Mouse (Mus musculus): ENCODE results near the gene Lrit3.

Lrit3 gene

DNA sequence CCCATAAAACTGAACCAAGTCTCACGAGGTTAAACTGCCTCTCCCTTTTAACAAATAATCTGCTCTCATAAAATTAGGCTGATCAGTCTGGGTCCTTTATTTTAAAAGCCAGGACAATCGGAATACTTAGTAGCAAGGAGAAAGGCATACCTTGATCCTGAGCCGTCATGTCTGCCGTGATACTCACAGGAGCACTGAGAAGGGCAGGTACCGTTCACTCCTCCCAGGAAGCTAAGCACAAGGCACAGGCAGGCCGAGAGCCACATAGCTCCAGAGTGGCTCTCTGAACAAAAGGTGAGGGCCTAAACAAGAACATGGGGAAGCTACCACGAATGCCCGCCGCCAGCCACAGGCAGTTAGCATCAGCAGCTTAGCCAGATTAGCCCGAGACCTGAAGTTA is at the start of gene Lrit3:
TSS of gene Lrit3 (minus strand) at position 266 of the 400 bp plus-strand sequence.
- ATAC-seq (ENCODE audit: insufficient number of reproducible peaks, low FRiP score, low TSS enrichment), result no peak

DNA sequence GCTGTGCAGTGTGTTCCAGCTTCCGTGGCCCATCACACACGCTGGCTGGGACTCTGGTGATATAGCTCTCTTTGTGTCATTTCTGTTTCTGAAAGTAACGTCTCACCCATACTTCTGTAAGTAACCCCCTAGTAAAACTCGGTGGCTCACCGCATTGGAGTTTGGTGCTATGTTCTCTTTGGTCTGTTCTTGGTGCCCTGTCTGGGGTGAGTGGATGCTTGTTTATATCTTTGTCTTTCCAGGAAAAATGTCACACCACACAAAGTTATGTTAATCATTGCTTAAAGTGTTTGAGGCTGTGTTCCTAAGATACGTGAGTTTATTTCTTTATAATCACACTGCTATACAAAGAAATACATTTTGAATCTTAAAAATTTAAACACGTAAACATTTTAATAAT is 43.0 kb upstream of the Lrit3 start:
- no peak for ATAC-seq (ENCODE audit: insufficient number of reproducible peaks, low FRiP score, low TSS enrichment)

DNA sequence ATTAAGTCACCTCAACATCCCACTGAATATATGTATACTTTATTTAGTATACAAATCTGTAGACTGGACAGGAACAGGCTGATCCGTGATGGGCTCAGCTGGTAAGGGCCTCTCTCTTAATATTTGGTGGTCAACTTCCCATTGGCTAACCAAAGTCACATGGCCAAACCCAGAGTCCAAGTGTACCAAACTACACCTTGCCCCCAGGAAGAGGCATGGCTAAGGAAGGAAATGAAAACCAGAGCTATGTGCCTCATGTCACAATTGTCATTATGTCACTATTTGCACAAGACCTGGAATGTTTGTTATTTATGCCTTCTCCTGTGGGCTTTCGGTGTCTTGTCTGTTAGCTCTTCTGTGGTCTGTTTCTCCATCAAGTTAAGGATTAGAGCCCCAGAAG is 42.0 kb upstream of the Lrit3 start:
- ATAC-seq (ENCODE audit: insufficient number of reproducible peaks, low FRiP score, low TSS enrichment), result no peak

DNA sequence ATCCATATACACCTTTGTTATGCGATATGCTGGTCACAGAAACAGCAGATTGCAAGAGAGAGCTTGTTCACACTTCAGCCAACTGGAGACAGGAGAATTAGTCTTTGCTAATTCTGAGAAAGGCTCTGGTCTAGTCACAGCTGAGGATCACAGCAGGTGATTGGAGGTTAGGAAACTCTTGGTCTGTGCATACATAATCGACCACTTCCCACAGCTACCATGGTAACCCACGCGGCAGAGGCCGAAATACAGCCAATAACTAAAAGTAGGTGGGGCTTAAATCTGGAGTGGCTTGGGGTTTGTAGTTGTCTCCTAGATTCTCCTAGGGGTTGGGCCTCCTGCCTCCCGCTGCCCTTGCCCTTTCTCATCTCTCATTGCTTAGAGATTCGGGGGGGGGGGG is 34.2 kb upstream of the Lrit3 start:
- ATAC-seq (ENCODE audit: insufficient number of reproducible peaks, low FRiP score, low TSS enrichment), result no peak

DNA sequence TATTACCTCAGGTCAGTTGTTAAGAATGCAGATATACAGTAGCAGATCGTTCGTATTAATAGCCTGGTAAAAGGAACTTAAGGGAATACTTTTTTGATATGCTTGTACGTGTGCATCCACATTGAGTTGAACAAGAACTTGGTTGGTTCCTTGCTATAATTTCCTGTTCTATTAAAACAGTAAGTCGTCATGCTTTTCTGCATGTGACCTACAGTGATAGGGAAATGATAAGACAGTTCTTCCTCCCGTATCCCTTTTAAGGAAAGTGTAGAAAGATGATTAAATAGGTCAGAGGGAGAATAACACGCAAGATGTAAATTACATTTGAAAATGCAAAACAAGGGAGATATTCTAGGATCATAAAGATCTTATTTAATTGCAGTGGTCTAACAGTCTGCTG is 33.1 kb upstream of the Lrit3 start:
- ATAC-seq (ENCODE audit: insufficient number of reproducible peaks, low FRiP score, low TSS enrichment), result no peak

DNA sequence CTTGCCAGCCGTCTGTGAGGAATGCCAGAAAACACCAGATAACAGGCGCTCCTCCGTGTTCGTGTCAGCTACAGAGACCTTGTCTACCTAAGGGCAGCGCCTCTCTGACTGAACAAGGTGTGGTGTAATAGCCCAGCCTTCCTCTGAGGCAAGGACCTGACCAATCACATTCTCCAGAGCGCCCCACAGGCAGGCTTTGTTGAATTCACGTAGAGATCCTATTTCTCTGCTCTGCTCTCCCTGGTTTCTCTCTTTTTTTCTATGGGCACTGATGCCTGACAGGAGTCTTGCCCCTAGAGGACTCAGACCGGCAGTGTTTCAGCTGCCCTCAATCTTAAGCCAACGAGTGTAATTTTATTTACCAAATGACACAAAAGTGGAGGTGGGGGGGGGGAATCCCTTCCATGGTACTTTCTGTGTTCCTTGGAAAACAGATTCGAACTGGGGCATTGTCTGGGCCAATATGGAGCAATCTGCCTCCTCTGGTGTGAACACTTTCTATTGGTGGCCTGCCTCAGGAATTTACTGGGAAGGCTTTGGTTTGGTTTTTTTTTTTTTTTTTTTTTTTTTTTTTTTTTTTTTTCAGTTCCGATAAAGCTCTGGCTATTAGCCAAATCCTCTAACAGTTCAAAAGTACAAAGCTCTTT is 32.3 kb upstream of the Lrit3 start:
- no peak for ATAC-seq (ENCODE audit: insufficient number of reproducible peaks, low FRiP score, low TSS enrichment)

DNA sequence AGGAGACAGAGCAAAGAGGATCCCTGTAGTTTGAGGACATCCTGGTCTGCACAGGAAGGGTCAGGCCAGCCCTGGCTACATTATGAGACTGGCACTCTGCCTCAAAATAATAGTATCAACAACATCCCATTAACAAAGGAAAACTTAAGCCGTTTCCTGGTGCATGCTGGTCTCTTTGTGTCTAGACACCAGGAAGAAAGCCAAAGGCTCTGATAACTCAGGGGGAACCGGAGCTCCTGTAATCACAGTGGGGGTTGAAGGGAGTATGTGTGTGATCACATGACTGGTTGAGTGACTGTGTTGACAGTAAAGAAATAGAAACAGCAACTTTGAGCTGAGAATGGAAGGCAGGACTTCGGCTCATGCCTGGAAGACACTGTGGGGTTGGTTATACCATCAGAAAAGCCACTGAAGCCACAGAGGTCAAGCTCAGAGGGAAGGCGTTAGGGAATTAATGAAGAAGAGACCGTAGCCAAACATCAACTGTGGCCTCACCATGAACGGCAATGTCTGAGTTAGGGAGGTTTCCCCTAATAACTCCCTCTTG is 31.6 kb upstream of the Lrit3 start, which contains the start of gene Cfi:
TSS of gene Cfi (plus strand) at position 497 of the 547 bp plus-strand sequence.
- no peak for ATAC-seq (ENCODE audit: insufficient number of reproducible peaks, low FRiP score, low TSS enrichment)

DNA sequence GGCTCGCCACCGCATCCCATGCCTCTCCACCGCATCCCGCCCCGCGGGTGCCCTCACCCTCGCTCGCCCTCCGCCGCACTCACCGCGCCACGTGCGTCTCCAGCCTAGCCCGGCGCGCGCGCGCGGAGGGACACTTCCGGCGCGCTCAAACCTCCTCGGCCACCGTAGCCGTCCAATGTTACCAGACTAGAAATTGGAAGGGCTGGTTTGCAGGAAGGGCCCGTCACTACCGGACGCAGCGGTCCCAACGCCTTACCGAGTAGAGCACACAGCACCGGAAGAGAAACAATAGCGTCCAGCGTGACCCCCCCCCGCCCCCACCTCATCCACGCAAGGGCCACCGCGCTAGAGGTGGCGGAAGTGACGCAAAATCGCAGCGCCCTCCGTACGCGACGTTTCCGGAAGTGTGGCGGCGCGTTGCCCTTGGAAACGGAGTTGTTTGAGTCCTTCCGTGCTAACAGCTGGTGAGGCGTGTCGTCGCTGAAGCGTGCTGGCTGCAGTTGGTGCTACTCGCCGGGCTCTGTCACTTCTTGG is 27.3 kb upstream of the Lrit3 start, which contains the start of gene Gar1:
TSS of gene Gar1 (minus strand) at position 362 of the 534 bp plus-strand sequence.
- ATAC-seq (ENCODE audit: insufficient number of reproducible peaks, low FRiP score, low TSS enrichment), result peak; percentile 91

DNA sequence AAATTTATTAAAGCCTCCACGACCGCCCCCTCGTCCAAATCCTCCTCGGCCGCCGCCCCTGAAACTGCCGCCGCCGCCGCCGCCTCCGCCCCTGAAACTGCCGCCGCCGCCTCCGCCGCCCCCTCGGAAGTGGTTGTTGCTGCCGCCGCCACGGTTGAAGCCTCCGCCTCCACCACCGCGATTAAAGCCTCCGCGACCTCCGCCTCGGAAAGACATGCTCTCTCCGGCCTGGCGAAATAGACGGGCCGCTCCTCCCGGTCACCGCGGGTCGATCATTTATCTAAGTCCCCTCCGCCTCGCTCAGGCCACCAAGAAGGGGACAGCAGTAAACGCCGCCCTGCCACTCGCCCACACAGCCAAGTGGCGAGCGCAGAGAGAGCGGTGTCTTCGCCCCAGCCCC is 26.8 kb upstream of the Lrit3 start:
- ATAC-seq (ENCODE audit: insufficient number of reproducible peaks, low FRiP score, low TSS enrichment), result no peak

DNA sequence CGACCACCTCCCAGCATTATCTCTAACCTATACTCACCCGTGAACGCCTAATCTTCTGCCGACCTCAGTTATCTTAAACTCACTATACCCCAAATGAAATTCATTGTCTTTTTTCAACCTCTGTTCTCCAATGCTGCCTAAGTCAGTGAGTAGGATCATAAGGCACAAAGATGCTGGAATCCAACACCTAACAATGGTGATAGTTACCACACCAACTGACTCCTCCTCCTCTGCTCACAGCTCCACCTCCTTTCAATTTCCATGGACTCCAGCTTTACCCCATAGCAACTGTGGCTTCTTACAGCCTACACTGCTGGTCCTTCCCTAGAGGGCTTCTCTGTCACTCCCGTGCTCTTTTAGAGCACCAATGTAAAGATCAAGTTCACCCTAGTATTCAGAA is 23.9 kb upstream of the Lrit3 start:
- ATAC-seq (ENCODE audit: insufficient number of reproducible peaks, low FRiP score, low TSS enrichment), result no peak

DNA sequence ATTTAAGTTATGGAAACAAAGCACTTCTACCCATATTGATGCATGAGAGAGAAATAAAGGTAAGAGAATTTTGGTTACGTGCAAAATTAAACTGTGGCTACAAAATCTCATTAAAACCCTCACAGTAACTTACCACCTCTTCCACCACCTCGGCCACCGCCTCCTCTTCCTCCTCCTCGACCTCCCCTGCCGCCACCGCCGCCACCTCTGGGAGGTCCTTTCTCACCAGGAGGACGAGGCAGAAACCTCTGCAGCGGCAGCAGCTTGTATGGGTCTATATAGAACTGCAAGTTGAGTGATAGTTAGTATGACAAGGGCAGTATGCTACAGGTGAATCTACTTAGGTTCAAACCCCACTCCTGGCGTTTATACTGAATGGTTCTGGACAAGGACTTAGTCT is 22.9 kb upstream of the Lrit3 start:
- ATAC-seq (ENCODE audit: insufficient number of reproducible peaks, low FRiP score, low TSS enrichment), result no peak

DNA sequence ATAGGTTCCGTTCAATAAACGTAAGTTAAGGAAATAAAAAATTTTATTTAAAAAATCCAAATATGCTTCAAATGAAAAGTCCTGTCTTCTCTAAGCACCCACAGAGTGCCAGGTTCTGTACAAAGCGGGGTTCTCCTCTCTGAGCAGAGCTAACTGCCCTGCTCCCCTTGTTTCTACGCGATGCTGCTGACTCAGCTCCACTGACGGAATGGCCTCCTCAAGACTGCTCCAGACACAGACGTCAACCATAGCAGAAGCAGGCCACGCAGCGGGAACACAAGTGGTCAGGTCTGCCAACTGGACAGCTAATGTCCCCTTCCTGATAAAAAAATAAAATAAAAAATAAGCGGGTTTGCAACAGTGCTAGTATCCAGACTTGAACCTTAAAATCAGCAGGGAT is 21.1 kb upstream of the Lrit3 start:
- no peak for ATAC-seq (ENCODE audit: insufficient number of reproducible peaks, low FRiP score, low TSS enrichment)

DNA sequence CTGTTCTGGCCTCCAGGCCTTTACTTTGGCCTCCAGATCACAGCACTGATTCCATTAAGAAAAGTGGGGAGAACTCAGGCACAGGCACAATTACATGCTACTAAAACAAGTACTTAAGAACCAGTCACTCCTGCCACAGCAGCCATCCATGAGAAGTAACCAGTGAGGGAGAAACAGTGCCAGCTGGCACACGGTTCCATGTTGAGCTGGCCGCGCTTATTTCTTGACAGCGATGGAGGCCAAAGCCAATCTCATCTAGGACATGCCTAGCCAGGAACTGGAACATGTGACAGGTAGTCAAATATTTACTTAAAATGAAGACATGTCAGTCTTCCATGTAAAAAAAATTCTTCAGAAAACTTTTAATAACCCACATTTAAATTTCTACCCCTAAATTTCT is 20.3 kb upstream of the Lrit3 start:
- ATAC-seq (ENCODE audit: insufficient number of reproducible peaks, low FRiP score, low TSS enrichment), result no peak

DNA sequence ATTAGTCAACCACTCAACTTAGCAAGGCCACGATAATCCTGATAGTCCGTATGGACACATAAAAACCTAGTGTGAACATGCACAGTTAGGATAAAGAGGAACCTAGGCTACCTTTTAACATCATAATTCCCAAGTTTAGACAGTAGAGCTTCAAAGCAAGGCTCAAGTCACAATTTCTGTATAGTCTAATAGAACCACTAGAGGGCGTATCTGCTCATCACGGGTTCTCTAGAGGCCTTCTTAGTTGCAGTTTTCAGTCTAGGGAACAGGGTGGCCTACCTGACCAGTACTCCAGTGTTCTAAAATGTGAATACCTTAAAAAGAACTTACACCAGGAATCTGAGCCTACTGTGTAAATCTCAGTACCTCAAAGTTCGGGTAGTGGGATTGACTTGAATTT is 19.5 kb upstream of the Lrit3 start:
- peak; percentile 73 for ATAC-seq (ENCODE audit: insufficient number of reproducible peaks, low FRiP score, low TSS enrichment)

DNA sequence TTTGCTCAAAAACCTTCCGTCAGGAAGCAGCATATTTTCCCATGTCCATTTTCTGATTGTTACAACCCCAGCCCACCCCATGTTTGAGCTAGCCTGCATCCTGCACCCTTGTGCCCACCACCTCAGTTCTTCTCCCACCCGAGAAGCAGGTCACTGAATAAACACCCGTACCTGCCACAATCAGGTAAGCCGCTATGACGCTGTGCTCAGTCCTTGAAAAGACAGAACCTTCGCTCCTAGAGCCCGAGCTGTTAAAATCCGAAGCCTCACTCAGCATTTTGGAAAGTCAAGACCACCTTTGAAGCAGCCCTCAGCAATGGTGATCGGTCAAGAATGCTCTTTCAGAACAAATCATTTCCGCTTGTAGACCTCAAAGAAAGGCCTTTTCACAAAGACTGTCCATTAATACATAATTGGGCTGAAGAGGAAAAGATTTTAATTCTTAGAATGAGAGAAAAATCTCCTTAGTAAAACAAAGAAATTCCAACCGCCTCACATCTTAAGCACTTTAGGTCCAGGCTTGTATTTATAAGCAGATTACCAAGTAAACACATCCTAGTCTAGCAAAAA is 18.5 kb upstream of the Lrit3 start, which contains the start of gene Rrh:
TSS of gene Rrh (minus strand) at position 382 of the 570 bp plus-strand sequence.
- ATAC-seq (ENCODE audit: insufficient number of reproducible peaks, low FRiP score, low TSS enrichment), result no peak

DNA sequence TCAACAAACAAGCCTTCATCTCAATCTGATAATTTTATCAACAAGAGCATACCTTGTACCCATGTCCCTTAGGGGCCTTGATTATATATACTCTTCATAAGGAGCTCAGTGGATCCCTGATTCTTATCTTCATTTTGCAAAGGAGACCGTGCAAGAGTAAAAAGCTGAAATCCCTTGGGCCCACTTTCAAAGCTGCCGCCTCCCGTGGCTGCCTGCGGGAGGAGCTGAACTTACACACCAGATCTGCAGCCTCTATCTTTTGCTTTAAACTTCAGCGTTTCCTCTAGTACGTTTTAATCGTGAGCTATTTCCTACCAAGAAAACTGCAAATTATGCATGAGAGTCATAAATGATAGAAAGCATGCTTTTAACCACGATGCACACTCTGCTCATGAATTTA is 17.9 kb upstream of the Lrit3 start:
- ATAC-seq (ENCODE audit: insufficient number of reproducible peaks, low FRiP score, low TSS enrichment), result no peak

DNA sequence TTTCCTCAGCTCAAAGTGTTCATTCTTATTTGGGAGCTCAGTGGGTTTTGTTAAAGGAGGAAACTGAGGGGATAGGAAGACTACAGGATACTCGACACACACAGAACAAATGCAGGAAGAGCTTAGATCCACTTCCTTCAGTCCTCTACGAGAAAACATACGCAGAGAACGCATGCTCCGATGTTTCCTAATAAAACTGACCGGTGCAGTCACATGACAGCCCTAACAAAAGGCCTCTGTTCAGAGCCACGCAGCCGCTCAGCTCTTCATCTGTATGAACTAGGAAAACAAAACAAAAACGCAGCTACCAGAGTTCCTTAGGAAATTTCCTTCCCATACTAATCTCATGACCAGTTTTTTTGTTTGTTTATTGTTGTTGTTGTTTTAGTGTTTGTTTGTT is 17.0 kb upstream of the Lrit3 start:
- no peak for ATAC-seq (ENCODE audit: insufficient number of reproducible peaks, low FRiP score, low TSS enrichment)

DNA sequence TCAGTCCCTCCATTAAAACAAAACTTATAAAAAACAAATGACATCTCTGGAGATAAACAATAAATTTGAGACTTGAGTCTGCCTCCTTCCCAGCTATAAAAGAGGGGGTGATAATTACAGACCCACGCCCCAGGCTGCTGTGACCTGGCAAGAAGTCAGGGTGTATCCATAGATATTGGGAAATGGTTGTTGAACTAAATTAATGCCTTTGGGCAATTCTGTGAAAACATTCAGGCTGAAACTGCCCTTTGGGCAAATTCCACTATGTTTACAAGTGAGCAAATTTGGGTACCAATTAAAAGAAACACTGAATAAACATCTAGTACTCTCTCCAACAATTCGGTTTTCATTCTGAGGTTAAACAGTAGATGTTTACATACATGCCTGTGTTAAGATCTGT is 4.8 kb downstream of the Lrit3 start:
- no peak for ATAC-seq (ENCODE audit: insufficient number of reproducible peaks, low FRiP score, low TSS enrichment)

DNA sequence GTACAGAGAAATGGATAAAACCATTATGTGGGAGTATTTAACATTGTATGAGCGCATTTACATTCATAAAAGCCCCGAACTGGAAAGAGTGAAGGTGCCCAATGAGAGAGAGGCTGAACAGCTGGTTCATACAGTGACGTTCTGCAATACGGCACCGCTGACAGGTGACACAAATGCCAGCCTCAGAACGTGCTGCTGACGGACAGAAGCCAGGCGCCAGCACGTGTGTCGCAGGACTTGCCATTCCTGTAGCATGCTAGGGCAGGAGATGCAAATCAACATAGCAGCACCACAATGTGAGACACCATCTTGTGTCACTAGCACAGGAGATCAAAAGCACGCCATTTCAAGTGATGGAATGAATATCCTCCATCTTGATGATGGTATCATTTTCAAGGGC is 5.3 kb downstream of the Lrit3 start:
- no peak for ATAC-seq (ENCODE audit: insufficient number of reproducible peaks, low FRiP score, low TSS enrichment)

DNA sequence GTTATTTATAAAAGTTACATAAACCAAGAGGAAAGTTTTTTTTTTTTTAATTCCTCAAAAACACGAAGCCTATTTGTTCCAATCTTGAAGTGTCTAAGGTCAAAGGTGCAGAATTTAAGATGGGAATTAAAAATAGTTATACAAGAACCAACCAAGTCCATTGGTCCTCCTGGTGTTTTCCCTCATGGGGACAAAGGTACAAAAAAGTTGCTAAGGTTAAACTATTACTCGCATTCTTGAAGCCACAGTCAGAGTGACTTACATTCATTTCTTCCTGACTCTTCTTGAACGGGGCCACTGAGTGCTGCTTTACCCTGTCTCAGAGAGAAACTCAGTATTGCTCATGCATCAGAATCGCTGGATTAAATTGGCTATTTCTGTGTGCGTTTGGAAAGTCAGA is 6.5 kb downstream of the Lrit3 start:
- ATAC-seq (ENCODE audit: insufficient number of reproducible peaks, low FRiP score, low TSS enrichment), result no peak

DNA sequence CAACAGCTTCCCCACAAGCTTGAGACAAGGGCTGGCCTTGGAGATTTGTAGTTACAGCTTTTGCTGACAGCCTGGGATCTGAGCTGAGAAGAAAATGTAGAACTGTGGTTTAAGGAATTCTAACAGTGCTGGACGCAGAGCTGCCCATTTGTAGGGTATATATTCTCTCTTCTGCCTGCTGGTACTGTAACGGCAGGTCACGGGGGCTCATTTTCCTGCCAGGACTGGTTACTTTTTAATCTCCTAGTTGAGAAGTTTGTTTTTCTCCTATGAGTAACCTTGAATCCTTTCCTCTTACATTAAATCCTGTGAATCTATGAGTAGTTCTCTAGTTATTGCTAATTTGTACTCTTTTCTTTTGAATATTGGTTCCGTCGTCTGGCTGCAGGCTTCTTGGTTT is 10.0 kb downstream of the Lrit3 start:
- ATAC-seq (ENCODE audit: insufficient number of reproducible peaks, low FRiP score, low TSS enrichment), result no peak

DNA sequence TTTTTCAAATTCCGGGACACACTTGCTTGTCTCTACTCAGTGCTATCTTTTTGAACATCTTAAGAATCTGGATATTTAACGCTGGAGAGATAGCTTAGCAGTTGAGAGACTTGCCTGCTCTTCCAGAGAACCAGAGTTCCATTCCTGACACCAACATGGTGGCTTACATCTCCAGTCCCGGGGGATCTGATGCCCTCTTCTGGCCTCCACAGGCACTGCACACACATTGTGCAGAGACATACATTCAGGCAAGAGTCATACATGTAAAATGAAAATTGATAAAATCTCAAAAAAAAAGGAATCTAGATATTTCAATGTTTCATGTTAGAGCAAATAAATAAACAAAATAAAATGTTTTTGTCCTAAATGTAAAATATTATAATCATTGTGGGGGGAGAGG is 21.1 kb downstream of the Lrit3 start:
- ATAC-seq (ENCODE audit: insufficient number of reproducible peaks, low FRiP score, low TSS enrichment), result no peak
